Comparison of ENCODE assay signal across 13 mouse cellular contexts in the genomic region with DNA sequence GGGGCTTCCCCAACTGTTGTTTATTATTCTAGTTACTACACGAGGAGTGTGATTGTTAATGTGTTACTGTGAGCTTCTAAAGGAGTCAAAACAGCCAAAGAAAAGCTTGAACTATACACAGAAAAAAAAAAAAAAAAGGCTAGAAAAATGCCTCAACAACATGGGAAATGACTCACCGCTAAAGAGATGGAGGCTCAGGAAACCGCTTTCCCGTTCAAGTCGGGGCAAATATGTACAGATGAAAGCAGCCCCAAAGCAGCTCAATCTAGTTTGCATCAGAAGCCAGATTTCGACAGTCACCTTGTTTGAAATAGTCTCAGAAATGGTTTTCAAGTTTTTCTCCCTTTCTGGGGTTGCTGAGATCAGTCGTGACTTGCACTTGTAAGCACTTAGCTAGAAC. TPM values are rescaled to one million over a fixed set of nuclear protein-coding genes. Genes with fewer than 3 reads are reported as not detected.
DNase-seq lines count a peak whose midpoint lies in the region; ATAC-seq and TF ChIP-seq lines count a peak whose summit lies in the region.
"Had no signal": no experiment of that assay in that cellular context is flagged by ENCODE, and none has a peak within 500 bp of the region (broad histone marks: within the 10 kb centered on the region; RNA-seq: fewer than 3 reads in every experiment).

No protein-coding gene starts in this region.

- no peaks in the 10 kb centered on the region for H3K36me3 ChIP-seq in liver, postnatal 0 days (replicated peaks; ENCODE audit: insufficient read depth, low read length)
- H3K36me3 ChIP-seq: limb, embryonic 13.5 days; midbrain, embryonic 13.5 days had no signal

- H3K4me1 ChIP-seq in liver, postnatal 0 days (ENCODE audit: insufficient read depth) = peaks cover 10% of the 10 kb centered on the region

- ATAC-seq in frontal cortex, adult (ENCODE audit: low TSS enrichment) = peak; percentile 28; the same call in 1 of the 2 replicates
- no peak for ATAC-seq in liver, postnatal 0 days
- ATAC-seq: midbrain, embryonic 13.5 days had no signal

- 26% methylated on average over 7 of the region's 7 CpGs for WGBS in liver, postnatal 0 days (ENCODE audit: insufficient replicate concordance)

- no peaks in the 10 kb centered on the region for H3K27me3 ChIP-seq in liver, postnatal 0 days (ENCODE audit: insufficient read depth, low read length)
- H3K27me3 ChIP-seq: limb, embryonic 13.5 days; midbrain, embryonic 13.5 days had no signal

- no peak for TF ChIP-seq CTCF in liver, postnatal 0 days (IDR thresholded peaks at IDR 0.05; ENCODE audit: low read depth)

- TF ChIP-seq EP300 in liver, postnatal 0 days (IDR thresholded peaks at IDR 0.05; ENCODE audit: low read depth) = no peak

- no peak for DNase-seq in frontal cortex, postnatal 14 days (ENCODE audit: low spot score in 2 of 2)
- peak; percentile 39 for DNase-seq in urinary bladder, postnatal 14 days (ENCODE audit: low spot score)
- no peak for DNase-seq in urinary bladder, postnatal 10 days (ENCODE audit: low spot score)
- no peak for DNase-seq in liver, postnatal 0 days
- peak; percentile 15 to 34 for DNase-seq in thymus, postnatal 36 days
- DNase-seq in neural tube, embryonic 10.5 days (ENCODE audit: extremely low spot score, low spot score) = no peak
- no peak for DNase-seq in layer of hippocampus, adult 9-11 months
- DNase-seq: cerebellum, postnatal 36 days; heart, adult 2 months; spleen, adult 18-20 months had no signal

- no peak overlapping the region for H3K9ac ChIP-seq in liver, postnatal 0 days (replicated peaks)
- H3K9ac ChIP-seq: limb, embryonic 13.5 days; midbrain, embryonic 13.5 days had no signal

- H3K4me2 ChIP-seq in liver, postnatal 0 days (ENCODE audit: low read depth, low read length) = peak overlapping the region; percentile 48
- H3K4me2 ChIP-seq: limb, embryonic 13.5 days; midbrain, embryonic 13.5 days had no signal

- peak overlapping the region; percentile 45; the same call in 1 of the 2 replicates for H3K27ac ChIP-seq in liver, postnatal 0 days (ENCODE audit: low read depth)
- H3K27ac ChIP-seq: heart, adult 2 months; limb, embryonic 13.5 days; midbrain, embryonic 13.5 days had no signal

- H3K4me3 ChIP-seq in liver, postnatal 0 days (ENCODE audit: low read depth, low read length) = 0 out of 2 replicates have a peak overlapping the region, but pooled peaks have one; percentile 17
- H3K4me3 ChIP-seq: heart, adult 2 months; limb, embryonic 13.5 days; midbrain, embryonic 13.5 days had no signal

- H3K9me3 ChIP-seq in liver, postnatal 0 days (ENCODE audit: low read length) = no peaks in the 10 kb centered on the region
- H3K9me3 ChIP-seq: limb, embryonic 13.5 days; midbrain, embryonic 13.5 days had no signal

RNA-seq across cellular contexts. Expression of a gene that starts 40.3 kb away (rescaled TPM):
- 3.9 and 4.4 TPM in 2 replicates for polyA plus RNA-seq in liver, postnatal 0 days (2015; fragmentation: Nextera tagmentation; extraction: Ambion mirVana)

Comparison
In these comparisons a context has a peak if more than half of its experiments do, and no peak if none do; other contexts are left out.
1. DNase-seq: peak in urinary bladder, postnatal 14 days (single experiment) and thymus, postnatal 36 days (2 of 2); none in frontal cortex, postnatal 14 days (0 of 2), urinary bladder, postnatal 10 days (single experiment), liver, postnatal 0 days (single experiment), neural tube, embryonic 10.5 days (single experiment) and layer of hippocampus, adult 9-11 months (single experiment).